Mouse (Mus musculus) induced T-regulatory cell, adult 2 months (primary cell): ENCODE data around the gene Mgat5.
A peak's percentile ranks its signal among the peaks of the same experiment; 100 is the strongest.

Source experiments
- DNase-seq: peaks from one replicate; pipeline ENCODE4 v3.0.0-alpha.2; 2012; ENCODE audit warnings: low read depth

Gene Mgat5

DNA sequence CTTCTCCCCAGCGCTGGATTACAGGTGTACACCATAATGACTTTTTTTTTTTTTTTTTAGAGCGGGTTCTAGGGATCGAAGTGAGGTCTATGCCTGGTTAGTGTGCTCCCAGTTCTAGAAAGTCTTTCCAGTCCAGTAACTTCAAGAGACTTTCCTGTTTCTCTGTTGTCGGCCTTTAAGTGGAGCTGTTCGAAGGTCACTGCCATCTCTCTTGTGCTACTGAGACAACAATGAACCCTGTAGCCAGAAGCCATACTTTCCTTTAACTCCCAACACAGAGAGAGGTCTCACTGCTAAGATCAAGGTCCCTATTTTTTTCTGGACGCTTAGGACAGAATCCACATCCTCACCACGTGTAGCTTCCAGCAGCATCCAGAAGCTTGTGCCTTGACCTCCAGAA, 13.4 kb downstream of the Mgat5 start:
- DNase-seq = no peak

DNA sequence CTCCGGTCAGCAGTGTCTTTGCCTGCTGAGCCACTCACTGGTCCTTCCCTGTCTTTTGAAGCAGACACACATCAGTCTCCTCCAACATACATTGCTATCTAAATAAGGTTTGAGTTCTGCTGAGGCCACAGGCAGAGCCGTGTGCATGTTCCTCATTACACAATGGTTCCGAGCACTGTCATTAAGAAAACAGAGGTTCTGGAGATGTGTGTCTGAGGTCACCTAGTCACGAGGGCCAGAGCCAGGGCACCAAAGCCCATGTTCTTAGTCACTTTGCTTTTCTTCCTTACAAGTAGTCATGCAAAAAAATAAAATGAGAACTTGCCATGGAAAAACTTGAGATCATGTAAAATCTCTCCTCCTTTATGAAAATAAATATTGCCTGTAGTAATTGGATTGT, 14.3 kb downstream of the Mgat5 start:
- no peak for DNase-seq

DNA sequence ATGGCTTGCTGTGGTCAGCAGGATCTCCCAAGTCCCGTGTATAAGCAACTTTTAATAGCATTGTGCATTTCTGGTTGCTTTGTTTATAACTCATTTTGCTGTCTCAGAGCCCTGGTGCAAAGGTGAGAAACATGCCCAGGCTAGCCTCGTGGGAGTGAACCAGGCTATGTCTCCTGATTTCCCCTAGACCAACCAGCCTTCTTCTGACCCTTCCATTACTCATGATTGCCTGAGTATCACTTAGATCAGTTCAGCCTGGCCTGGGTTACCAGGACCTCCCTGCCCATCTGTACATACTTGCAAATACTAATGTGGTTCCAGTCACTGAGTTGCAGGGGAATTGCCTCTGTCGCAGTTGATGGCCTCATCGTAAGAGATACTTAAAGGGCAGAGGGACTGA, 14.8 kb downstream of the Mgat5 start:
- DNase-seq = no peak

DNA sequence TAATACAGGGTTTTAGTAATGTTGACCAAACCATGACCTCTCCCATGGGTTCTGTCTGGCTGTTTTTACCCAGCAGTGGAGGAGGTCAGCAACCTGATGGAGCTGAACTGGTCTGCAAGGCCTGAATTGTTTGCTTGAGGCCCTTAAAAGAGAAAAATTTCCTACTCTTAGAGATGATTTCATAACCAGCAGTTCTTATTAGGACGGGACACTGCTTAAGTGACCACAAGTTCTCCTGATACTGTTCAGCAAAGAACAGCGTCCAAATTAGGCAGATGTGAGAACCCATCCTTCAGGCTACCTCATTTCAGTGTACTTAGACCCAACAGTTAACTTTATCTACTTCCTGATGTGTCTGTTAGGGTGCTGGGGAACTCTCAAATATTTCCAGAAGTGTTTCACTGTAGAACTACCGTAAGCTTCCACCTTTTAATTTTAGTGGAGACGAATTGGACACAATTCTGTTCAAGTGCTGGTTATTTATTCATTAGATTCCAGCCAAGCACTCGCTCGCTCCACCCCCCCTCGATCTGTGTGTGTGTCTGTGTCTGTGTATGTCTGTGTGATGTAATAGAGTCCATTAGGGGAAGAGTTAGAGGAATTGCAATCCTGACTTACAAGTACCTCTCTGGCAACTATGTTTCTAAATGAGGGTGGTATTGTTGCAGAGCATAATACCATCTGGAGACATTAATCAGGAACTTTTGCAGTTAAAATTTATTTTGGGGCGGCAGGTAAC, 17.4 kb downstream of the Mgat5 start:
- no peak for DNase-seq

DNA sequence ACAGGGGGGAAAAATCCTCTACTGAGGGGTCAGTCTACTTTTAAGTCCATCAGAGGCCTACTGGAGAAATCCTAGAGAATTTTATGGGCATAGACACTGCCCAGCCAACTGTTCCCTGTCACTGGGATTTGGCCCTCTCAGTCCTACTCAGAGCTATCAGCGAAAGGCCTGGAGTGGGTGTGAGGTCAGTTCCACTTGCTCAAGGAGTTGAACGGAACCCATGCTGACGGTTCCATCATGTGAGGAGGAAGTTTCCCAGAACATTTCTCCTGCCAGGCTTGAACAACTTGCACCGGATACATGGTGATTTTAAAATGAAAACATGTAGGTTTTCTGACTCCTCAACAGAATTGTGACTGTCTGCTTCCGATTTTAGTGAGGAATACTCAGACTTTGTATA, 20.2 kb downstream of the Mgat5 start:
- no peak for DNase-seq

DNA sequence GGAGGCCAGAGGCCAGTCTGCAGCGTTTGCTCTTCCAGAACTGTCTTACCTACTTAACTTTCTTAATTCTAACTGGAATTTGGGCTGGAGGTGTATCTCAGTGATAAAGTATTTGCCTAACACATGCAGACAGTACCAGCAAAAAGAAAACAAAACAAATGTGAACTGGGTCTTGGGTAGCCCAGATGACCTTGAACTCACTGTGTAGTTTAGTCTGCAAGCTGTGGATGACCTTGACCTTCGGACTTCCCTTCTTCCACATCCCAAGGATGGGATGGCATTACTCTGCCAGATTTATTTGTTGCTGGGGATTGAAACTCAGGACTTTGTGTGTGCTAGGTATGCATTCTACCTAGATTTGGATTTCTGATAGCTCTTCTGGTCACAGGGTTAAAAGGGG, 24.2 kb downstream of the Mgat5 start:
- DNase-seq = no peak

DNA sequence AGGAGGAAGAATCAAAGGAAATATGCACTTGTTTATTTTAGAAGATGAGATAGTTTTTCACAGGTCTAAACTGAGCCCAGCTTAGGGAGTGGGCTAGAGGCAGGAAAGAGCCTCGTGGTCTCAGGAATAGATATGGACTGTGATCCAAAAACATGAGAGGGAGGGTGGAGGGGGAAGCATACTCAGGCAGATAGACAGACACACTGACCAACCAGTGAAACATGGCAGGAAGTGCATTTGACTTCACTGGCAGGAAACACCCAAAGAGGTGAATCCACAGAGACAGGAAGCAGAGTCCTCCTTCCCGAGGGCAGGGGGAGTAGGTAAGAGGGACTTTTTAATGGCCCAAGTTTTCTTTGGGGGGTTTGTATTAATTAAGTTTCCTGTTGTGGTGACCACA, 25.7 kb downstream of the Mgat5 start:
- peak; percentile 69 for DNase-seq

DNA sequence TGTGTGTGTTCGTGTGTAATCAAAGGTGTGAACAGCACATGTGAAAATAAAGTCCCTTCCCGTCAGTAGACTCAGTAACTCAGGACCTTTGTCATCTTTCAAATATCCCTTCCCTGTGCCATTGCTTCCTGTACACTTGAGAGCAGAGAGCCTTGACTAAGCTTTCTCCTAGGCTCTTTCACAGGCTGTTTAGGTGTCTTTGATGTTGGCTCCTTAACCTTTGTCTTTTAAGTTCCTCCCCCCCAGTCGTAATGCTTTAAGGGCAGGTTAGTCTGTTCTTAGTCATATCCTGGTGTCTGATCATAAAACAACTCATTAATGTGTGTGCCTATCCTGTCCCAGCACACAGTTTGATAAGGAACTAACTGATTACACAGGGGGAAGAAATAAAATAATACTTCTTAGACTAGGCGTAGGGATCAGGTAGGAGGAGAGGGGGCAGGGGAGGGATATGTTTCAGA, 28.4 kb downstream of the Mgat5 start:
- peak; percentile 85 for DNase-seq

DNA sequence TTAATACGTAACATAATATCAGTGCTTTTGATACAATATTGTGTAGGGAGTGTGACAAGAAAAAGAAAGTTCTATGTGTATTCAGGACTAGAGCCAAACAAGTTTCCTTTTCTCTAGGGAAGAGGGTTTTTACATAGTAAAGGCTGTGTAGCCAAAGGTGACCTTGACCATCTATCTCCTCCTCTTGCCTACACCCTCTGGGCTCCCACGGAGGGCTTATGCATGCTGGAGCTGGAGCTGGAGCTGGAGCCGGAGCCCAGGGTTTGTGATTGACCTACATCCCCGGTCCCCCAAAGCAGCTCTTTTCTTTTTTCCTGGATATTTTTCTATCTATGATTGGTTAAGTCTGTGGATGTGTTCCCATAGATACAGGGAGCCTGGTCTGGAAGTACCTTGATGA, 30.3 kb downstream of the Mgat5 start:
- DNase-seq = no peak

DNA sequence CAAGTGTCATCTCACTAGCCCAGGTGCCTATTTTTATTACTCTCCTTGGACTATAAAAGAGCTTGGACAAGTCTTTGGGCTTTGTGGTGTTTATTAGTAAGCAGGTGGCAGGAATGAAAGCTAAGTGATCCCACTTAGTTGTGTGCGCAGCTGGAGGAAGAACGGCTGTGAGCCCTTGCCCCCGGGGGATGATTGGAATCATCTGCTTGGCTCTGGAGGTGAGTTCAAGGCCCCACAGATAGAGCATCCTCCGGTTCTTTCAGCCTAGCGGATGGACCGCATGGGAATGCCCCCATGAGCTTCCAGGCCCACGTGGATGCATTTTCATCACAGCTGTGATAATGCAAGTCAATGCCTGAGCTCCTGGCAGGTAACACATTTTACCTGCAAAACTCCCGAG, 31.6 kb downstream of the Mgat5 start:
- no peak for DNase-seq

DNA sequence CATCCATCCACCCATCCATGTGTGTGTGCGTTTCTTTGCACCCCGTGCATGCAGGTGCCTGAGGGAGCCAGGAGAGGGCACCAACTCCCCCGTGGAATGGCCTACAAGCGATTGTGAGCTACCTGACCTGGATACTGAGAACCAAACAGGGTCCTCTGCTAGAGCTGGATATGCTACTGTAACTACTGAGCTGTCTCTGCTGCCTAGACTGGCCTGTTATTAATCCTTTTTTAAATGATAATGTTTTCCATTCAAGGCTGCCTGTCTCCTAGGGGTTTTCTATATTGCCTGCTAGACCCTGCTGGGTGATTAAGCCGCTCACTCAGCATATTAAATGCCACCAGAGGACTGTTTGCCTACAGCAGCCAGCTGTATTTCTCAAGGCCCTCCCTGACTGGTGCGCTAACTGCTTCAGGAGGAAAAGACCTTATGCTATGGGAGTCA, 34.1 kb downstream of the Mgat5 start:
- DNase-seq = peak; percentile 51

DNA sequence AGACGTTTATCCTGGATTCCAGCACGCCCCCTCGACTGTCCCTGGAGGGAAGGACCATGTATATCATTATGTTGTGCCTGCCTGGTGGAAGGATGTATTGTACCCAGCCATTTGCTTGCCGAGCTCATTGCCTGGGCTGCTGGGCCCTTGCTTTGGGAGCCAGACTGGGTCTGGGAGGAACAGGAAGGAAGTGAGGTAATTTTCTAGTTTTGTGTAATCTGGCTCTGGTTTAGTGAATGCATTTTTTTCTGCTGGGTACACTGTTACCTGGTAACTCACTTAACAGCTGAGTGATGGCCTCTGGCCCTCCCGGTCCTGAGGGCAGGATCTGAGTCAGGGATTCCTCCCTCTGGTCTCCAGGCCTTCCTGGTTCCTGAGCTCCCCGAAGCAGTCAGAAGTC, 35.1 kb downstream of the Mgat5 start:
- DNase-seq = peak; percentile 76

DNA sequence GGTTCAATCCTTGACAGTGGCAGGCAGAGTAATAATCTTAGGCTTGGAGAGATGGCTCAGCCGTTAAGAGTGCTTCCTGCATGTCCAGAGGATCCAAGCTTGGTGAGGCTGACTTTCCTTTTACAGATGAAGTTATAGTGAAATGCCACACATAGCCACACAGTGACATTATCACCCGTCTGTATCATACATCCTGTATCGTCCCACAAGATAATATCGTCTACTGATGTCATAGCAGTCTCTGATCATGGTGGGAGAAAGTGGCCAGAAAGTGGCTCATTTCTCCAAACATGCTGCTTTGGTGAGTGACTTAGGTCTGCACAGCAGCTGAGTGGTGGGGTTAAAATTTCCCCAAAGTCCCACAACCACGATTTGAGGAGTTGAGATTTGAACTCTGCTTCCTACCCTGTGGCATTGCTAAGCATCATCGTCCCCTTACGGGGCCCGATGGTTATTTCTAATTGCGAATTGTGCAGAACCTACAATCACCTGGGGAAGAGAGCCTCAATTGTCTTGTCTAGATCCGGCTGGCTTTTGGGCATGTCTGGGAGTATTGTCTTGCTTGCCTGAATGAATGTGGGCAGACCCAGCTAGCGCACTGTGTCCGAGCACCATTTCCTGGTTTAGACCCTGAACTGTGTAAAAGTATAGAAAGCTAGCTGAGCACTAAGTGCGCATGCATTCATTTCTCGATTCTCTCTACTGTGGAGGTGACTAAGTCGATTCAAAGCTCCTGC, 37.5 kb downstream of the Mgat5 start:
- DNase-seq = peak; percentile 84

DNA sequence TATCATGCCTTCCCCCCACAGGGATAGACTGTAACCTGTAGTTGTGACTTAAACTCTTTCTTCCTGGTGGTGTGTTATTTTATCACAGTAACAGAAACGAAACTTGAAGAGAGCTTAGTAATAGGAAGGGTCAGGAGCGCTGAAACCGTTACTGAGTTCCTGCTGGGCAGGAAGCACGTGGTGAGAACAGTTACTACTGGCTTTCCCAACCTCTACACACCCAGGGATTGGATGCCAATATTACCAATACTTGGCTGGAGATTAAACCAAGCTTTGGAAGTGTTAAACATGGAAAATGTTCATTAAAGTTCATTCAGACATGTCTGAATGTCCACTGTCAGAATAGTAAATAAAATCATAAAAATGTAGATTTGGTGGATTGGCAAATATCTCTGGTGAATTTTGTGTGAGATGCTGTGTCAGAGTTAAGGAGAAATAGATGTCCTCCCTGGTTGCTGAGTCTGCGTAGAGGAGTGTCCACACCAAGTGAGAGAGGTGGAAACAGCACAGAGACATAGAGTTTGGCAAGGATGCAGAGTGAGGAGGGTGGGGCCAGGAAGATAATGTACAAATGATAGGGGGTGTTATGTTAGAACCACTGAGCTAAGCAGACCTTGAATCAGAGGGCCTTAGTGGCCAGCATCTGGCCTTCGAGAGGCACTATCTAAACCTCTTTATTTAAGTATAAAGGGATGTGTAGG, 38.2 kb downstream of the Mgat5 start:
- DNase-seq = peak; percentile 17

DNA sequence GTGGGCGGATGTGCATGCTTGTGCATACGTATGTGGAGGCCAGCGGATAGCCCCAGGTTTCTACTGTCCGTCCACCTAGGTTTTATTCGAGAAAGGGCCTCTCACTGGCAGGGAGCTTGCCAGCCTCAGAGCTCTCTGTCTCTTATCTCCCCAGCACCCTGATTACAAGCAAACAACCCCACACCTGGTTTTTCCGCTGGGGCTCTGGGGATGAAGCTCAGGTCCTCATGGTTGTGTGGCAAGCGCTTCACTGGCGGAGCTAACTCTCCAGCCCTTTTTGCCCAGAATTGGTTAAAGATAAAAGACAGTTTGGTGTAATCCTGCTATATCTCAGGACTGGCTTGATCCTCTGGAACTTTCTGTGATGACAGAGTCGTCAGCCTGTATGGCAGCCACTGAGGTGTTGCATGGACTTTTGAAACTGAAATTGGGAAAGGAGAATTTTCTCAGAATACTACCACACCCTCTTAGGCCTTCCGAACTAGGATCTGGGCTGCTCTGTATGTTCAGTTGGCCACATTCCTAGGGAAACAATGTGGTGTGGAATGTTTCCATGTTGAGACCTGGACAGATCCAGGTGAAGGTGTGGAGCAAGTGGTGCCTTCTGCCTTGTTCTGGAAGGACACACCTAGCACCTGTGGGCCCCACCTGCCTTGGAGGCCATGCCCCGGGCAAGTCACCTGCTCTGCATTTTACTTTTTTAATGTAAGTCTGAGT, 39.4 kb downstream of the Mgat5 start:
- DNase-seq = no peak

DNA sequence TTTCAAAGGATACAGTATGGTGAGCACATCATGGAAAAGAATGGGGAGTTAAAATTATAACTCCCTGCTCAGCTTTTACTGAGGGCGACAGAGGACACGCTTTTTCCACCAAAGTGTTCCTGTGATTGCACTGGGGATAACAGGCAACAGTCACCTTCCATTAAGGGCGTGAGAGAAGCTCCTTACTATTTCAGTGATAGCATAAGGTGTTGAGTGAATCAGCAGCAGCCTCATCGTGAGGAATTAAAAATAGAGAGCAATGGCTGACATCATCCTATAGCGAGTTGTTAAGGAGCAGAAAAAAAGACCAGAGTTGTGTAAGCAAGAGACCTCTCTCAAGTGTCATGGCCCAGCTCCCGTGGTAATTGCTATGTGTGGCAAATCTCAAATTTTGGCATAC, 41.3 kb downstream of the Mgat5 start:
- no peak for DNase-seq

DNA sequence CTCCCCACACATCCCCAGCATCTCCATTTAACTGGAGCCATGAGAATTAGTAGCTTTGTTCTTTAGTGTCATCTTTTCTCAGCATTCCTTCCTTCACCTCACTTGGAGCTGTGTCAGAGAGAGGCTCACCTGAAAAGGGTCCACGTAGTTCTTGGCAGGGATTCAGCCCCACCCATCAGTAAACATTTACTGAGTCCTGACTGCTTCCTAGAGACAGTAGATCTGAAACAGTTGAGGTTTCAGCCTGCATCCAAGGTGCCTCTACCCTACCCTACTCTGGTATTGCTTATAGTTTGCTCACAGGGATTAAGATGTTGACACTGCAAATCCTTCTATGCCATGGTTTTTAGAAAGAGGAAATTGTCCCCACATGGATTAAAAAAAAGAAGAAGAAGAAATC, 43.6 kb downstream of the Mgat5 start:
- DNase-seq = no peak

DNA sequence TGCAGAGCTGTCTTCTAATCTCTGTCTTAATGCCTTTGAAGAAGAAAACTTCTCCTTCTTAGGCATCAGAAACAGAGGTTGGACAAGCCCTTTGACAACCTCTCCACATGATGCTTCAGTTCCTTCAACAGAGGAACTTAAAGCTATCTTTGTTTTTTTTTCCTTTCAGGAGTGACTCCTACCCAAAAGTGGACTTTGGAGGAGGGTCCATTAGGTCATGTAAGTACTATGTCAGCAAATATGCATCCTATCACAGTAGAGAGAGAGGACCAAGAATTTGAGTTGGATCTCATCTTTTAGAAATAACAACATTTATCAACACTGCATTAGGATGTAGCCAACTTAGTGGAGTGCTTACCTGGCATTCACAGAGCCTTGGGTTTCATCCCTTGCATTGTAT, 44.8 kb downstream of the Mgat5 start:
- no peak for DNase-seq

DNA sequence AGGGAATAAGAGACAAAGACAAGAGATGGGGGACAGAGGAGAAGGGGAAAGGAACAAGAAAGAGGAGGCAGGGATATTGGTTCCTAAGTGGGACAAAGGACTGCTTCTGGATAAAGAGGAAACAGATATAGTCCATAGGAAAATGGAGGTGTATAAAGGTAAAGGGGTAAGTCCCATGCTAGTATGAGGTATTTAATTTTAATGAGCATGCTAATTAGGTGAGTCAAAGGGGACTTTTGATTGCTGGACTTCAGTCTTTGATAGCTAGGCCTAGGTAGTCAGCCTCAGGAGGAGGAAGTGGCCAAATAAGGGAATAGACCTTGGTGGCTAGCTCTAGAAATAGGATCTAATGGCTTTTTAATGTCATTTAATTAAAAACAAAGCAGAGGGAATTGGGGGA, 45.5 kb downstream of the Mgat5 start:
- no peak for DNase-seq

DNA sequence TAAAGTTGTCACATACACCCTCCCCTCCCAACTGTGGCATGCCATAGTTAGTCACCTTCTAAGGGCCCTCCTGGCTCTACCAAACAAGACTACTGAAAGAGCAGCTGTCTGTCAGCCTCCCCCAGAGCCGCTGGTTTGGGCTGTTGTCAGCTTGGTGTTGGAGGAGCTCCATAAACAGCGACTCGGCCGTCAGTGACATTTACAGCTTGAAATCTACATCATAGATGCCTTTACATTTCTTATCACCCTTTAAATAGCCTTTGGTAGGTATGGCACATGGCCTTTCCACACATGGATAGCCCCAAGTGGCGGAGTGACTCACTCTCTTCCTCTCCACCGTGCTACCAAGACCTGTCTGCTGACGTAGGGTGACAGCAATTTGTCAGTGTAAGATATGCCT, 46.9 kb downstream of the Mgat5 start:
- DNase-seq = no peak

DNA sequence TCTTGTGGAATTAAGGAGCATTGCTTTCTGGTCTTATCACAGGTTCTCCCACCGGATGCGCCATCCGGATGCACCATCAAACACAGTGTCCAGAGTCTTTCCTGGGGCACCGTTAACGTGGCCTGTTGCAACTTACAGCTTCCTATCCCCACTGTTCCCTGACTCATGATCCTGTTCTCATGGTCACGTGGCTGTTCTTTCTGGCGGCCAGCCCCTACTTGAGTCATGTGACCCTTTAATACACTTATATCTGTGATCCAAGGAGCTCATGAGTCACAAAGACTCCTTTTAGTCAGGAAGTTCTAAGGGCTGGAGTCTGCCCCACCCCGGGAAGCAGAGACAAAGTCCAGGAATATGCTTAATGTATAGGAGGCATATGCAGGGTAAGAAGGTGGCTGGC, 52.2 kb downstream of the Mgat5 start:
- no peak for DNase-seq

DNA sequence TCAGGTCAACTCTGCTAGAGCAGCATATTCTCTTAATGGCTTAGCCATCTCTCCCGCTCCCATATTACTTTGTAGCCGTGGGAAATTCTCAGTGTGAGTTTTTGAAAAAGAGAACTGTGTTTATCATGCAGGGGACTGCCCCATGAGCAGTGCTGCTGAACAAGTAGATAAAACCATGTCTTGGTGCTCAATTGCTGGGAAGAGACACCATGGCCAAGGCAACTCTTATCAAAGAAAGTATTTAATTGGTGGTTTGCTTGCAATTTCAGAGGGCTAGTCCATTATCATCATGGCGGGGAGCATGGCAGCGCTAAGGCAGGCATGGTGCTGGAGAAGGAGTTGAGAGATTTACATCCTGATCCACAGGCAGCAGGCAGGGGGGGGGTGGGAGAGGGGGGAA, 54.9 kb downstream of the Mgat5 start:
- no peak for DNase-seq
